Mouse (Mus musculus) kidney, adult 2 months (tissue): ENCODE data around the gene Jpt2. TPM values are rescaled to one million over a fixed set of nuclear protein-coding genes. Genes with fewer than 3 reads are reported as not detected.

ENCODE experiments used
- DNase-seq: peaks from one replicate; pipeline ENCODE4 v3.0.0; 2021
- H3K27ac ChIP-seq: fragments of 200-500 bp; 2 replicates; pipeline ENCODE4 v1.5.1; 2012; ENCODE audit warnings: low read depth, low read length, control low read depth, inconsistent platforms; ENCODE audit not compliant: insufficient read depth
- H3K27me3 ChIP-seq: fragments of 200-500 bp; replicated peaks from 2 replicates; pipeline ENCODE4 v1.6.1; 2012; ENCODE audit warnings: mild to moderate bottlenecking, moderate library complexity, low read length, inconsistent platforms; ENCODE audit not compliant: control insufficient read depth, insufficient read depth
- H3K36me3 ChIP-seq: fragments of 200-500 bp; 2 replicates; pipeline ENCODE4 v1.6.1; 2012; ENCODE audit warnings: mild to moderate bottlenecking, moderate library complexity, low read length, inconsistent platforms; ENCODE audit not compliant: control insufficient read depth, insufficient read depth
- H3K4me1 ChIP-seq: fragments of 200-500 bp; 2 replicates; pipeline ENCODE4 v1.6.1; 2011; ENCODE audit warnings: low read length; ENCODE audit not compliant: control insufficient read depth, insufficient read depth
- H3K4me3 ChIP-seq: fragments of 200-500 bp; 2 replicates; pipeline ENCODE4 v1.5.1; 2011; ENCODE audit warnings: mild to moderate bottlenecking, low read depth, low read length, control low read depth; ENCODE audit not compliant: insufficient read depth
- CTCF ChIP-seq: fragments of 200-500 bp; conservative IDR thresholded peaks from 2 replicates; pipeline ENCODE4 v1.5.1; 2011; ENCODE audit warnings: low read depth, mild to moderate bottlenecking, control low read depth, low read length, moderate library complexity, mixed read lengths; ENCODE audit not compliant: insufficient read depth, insufficient read length
- POLR2A ChIP-seq: fragments of 200-500 bp; IDR thresholded peaks from one replicate; pipeline ENCODE4 v1.6.1; 2011; ENCODE audit warnings: low read depth, low read length, control low read depth
- WGBS: fragments of 180-500 bp; shearing (Covaris S2); methylation state at CpG from one replicate; pipeline ENCODE4 v1.1.7; 2018; 5-methylcytosine and 5-hydroxymethylcytosine counted together
- polyA plus RNA-seq: library from polyadenylated mRNA; depleted of rRNA; stranded (reverse); fragments of >200 nt; gene quantifications from 2 replicates; pipeline ENCODE4 v1.2.3, GENCODE M21; 2012

Jpt2 gene
- polyA plus RNA-seq, 1 experiment, result 31.0 TPM

DNA sequence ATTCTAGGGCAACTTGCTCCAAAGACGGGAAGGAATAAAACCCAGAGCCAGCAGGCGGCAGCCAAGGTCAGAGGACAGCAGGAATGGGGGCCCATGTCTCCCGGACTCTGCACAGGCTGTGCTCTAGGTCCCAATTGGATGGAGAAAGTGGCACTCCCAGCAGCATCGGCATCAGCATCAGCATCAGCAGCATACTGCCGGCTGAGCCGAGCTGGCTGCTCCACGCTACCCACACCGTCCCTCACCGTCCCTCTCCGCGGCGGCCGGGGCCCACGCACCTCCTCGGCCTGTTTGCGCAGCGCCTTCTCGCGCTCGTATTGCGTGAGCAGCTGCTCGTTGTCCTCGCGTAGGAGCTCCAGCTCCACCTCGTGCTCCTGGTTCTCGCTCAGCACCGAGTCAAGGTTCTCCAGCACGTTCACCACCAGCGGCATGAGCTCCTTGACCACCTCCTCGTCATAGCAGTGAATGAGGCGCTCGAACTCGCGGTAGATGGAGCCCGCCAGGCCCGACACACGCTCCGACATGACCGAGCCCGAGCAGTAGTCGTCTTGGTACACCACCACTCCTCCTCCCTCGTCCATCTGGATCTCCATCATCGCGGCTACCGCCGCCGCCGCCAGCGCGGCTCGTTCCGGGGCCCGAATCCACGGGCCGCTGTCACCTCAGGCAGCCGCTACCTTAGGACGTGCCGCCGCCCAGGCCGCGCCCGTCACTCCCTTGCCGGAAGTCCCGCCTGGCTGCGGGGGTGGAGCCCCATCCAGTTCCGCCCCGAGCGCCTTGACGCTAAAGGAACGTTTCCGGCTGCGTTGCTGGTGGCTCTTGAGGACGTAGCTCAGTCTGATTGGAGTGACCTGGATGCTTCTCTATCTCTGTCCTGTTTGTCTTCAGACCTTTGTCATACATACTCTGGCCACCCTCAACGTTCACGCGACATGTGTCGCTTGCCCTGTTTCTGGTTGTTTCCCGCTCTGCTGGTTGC is 23.9 kb downstream of the Jpt2 start, which contains the start of gene Mapk8ip3:
Mapk8ip3 (minus strand) TSS at position 719 of the 979 bp plus-strand sequence.
- Histone ChIP-seq H3K4me3 (peak within 1 kb of the TSS; percentile 87), H3K36me3 (no peaks in the 10 kb centered on the region), H3K4me1 (peaks cover 17% of the 10 kb centered on the region), H3K27ac (peak within 1 kb of the TSS; percentile 64), H3K27me3 (no peaks in the 10 kb centered on the region)
- under 1% methylated on average over 78 of the region's 78 CpGs for WGBS
- DNase-seq, result peak; percentile 96
- TF ChIP-seq POLR2A (peak; percentile 13), CTCF (0 out of 2 replicates have a peak, but pooled peaks have one; percentile 23)

DNA sequence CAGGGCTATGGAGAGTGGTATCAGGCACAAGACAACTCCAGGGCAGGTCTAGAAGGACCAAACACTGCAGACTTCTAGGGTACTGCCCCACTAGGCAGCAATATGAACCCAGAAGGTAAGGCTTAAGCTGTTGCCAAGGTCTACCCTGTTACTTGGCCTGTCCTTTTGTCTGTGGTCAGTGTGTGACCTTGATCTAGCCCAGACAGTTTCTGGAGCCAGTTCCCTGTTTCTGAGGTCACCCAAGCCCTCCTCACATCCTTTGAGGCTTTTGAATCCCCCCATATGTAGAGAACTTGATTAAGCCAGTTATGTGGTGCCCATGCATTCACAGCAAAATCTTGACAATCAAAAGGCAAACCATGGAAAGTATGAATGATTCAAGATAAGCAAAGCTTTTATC is 24.8 kb downstream of the Jpt2 start:
- Histone ChIP-seq H3K36me3 (no peaks in the 10 kb centered on the region), H3K4me1 (peaks cover 17% of the 10 kb centered on the region), H3K4me3 (peak overlapping the region; percentile 30), H3K27me3 (no peaks in the 10 kb centered on the region), H3K27ac (no peak overlapping the region)
- TF ChIP-seq CTCF (no peak), POLR2A (no peak)
- DNase-seq, result no peak

DNA sequence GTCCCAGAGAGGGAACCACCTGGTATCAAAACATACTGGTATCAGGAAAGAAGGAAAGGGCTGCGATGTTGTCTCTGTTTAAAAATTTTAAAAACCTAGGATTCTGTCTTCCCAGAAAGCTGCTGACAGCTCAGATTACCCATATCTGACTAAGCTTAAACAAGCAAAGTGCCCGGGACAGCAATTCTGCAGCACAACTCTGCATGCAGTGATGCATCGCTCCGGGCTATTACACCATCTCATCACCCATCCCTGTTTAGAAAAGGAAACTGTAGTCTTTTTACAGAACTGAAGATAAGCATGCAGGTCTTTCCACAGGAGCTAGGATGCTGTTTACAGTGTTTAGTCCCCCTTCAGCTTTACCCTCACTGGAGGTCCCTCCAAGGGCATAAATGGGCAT is 25.6 kb downstream of the Jpt2 start:
- peaks cover 17% of the 10 kb centered on the region for H3K4me1 ChIP-seq
- no peak for DNase-seq
- no peaks in the 10 kb centered on the region for H3K36me3 ChIP-seq
- H3K27ac ChIP-seq, result no peak overlapping the region
- WGBS, result 50% methylated on average over 4 of the region's 4 CpGs
- no peak for TF ChIP-seq POLR2A
- no peak for TF ChIP-seq CTCF
- H3K4me3 ChIP-seq, result no peak overlapping the region
- H3K27me3 ChIP-seq, result no peaks in the 10 kb centered on the region

DNA sequence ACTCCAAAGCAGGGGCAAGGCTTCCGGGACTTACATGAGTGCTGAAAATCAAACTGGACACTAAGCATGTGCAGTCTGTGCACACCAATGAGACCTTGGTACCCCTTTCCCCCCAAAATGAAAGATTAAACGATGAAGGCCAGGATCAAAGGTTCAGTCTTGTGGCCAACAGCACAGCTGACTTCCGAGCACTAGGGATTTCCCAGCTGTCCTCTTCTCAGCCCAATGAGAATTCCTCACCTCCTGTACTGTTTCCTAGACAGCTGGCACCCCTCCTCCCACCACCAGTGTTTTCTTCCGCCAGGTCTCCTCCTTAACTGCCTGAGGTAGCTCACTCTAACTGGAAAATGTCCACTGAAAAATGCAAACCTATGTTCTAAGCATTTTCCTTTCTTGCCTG is 27.3 kb downstream of the Jpt2 start:
- TF ChIP-seq CTCF, result no peak
- TF ChIP-seq POLR2A, result no peak
- Histone ChIP-seq H3K4me1 (peaks cover 17% of the 10 kb centered on the region), H3K36me3 (no peaks in the 10 kb centered on the region), H3K27me3 (no peaks in the 10 kb centered on the region), H3K27ac (no peak overlapping the region), H3K4me3 (no peak overlapping the region)
- no peak for DNase-seq
- 51% methylated on average over 4 of the region's 4 CpGs for WGBS

DNA sequence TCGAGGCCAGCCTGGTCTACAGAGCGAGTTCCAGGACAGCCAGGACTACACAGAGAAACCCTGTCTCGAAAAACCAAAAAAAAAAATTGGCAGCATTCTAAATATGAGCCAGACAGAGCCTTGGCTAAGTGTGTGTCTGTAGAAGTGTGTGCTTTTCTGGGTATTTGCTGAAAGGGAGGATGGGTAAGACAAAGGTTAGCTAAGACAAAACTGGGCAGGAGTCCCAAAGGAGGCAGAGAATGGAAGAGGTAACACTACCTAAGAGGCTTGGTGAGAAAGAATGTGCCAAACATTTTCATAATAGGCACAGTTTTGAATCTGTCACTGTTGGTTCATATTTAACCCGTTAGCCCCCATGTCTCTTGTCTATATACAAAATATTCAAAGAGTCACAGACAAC is 28.1 kb downstream of the Jpt2 start:
- TF ChIP-seq CTCF (no peak), POLR2A (no peak)
- Histone ChIP-seq H3K36me3 (peaks cover 2% of the 10 kb centered on the region), H3K4me3 (no peak overlapping the region), H3K4me1 (peaks cover 17% of the 10 kb centered on the region), H3K27ac (no peak overlapping the region), H3K27me3 (no peaks in the 10 kb centered on the region)
- WGBS, result 71% methylated on average over 4 of the region's 4 CpGs
- peak; percentile 82 for DNase-seq

DNA sequence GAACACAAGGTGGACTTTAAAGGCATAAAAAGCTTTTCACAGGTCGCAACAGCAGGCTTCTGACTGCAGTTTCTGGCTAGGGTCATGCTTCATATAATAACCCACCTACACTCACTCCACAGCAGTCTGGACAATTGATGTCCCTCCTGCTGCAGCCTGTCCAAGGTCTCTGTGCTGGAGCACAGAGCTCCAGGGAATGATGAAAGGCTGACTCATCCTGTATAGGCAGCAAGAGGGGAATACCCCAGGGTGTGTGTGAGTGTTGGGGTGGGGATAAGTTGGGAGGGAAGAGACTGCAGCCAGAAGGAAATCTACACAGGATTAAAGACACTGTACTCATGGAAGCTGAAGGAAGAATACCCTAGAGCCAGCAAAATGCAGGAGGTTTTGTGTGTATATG is 31.0 kb downstream of the Jpt2 start:
- Histone ChIP-seq H3K36me3 (peaks cover 3% of the 10 kb centered on the region), H3K27ac (no peak overlapping the region), H3K4me1 (peaks cover 8% of the 10 kb centered on the region; the same call in 1 of the 2 replicates), H3K4me3 (no peak overlapping the region), H3K27me3 (no peaks in the 10 kb centered on the region)
- 57% methylated on average over 1 of the region's 1 CpGs for WGBS
- TF ChIP-seq POLR2A (no peak), CTCF (no peak)
- no peak for DNase-seq

DNA sequence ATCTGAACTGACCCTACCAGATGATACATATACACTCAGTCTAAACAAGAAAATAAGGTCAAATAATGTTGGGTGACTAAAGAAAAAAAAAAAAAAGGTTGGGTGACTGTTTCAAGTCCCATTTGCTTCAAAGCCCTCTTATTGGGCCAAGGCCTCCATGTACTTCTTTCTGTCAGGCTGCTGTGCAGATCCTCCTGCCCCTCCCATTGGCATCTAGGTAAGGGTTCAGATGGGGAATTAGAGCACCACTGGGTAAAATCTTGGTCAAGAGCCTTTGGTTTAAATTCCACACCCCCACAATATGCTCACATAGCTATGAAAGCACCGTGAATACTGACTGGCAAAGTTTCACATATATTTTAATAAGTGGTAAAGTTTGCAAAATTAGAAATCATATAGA is 37.2 kb downstream of the Jpt2 start:
- no peak for DNase-seq
- WGBS, result 89% methylated on average over 1 of the region's 1 CpGs
- peaks cover 3% of the 10 kb centered on the region for H3K36me3 ChIP-seq
- no peaks in the 10 kb centered on the region for H3K4me1 ChIP-seq
- H3K27ac ChIP-seq, result no peak overlapping the region
- no peak for TF ChIP-seq POLR2A
- no peak for TF ChIP-seq CTCF
- no peaks in the 10 kb centered on the region for H3K27me3 ChIP-seq
- H3K4me3 ChIP-seq, result no peak overlapping the region
